Mouse (Mus musculus): ENCODE measurements at regions not wholly inside any gene's neighbourhood (a gene's known extent, or its start where the extent isn't known, plus 50 kb on each side); places are given as distances from the start of the nearest gene placed in this dataset.

DNA sequence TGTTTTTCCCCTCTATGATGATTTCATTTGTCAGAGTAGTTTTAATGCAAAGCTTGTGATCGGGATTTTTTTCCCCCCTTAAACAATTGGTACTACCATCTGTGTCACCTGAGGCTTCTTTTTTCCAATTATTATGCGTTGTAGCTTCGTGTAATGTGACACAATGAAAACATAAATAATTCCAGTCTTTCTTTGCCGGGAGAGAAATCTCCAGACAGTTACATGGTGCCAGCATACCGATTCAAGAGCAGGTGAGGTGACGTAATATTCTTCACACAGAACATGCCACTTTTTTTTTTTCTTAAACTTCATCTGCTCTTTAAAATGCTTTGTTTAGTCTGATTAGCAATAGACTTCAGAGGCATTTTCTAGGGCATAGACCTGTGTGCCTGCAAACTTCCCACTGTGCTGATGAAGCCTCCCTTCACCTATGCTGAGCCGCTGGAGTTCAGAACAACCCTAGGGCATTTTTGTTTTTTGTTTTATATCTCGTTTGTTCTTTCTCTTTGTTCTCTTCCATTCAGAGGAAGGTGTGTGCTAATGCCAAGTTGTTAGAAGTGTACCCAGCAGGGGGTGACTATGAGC is 331.0 kb downstream of the Gbe1 start:
- TF ChIP-seq CTCF (IDR thresholded peaks at IDR 0.05; ENCODE audit: borderline replicate concordance, extremely low read depth, insufficient read depth, insufficient read length) (no peak), POLR2A (IDR thresholded peaks at IDR 0.05; ENCODE audit: borderline replicate concordance, extremely low read depth, insufficient read depth, insufficient read length, poor library complexity, severe bottlenecking) (no peak)
